In the genomic region with DNA sequence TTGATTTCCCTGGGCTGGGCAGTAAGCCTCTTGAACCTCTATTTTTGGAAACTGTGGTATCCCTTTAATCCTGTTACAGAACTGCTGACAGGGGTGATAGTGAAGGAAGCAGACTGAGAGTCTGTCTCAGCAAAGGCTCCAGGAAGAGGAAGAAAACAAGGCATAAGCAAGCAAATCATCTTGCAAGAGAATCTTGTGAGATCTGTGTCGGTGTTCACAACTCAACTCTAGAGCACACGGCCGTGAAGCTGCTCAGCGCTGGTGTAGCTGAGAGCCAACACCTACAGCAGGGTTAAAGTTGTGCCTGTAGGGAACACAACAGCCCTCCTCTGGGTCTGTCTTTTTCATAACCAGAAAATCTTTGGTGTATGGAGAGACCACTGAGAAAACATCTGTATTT, we compare ENCODE assay signal across 13 mouse cellular contexts.
DNase-seq lines count a peak whose midpoint lies in the region; ATAC-seq lines count a peak whose summit lies in the region.
"Had no signal": no experiment of that assay in that cellular context is flagged by ENCODE, and none has a peak within 500 bp of the region (broad histone marks: within the 10 kb centered on the region; RNA-seq: fewer than 3 reads in every experiment).

No protein-coding gene starts in this region.

- H3K4me1 ChIP-seq in embryonic facial prominence, embryonic 14.5 days (ENCODE audit: control insufficient read depth, insufficient read depth, low read length) = no peaks in the 10 kb centered on the region
- no peaks in the 10 kb centered on the region for H3K4me1 ChIP-seq in embryonic facial prominence, embryonic 10.5 days
- peaks cover 2% of the 10 kb centered on the region; the same call in 1 of the 2 replicates for H3K4me1 ChIP-seq in liver, embryonic 11.5 days (replicated peaks; ENCODE audit: control insufficient read depth, insufficient read depth, low read length)
- peaks cover 4% of the 10 kb centered on the region; the same call in 1 of the 2 replicates for H3K4me1 ChIP-seq in liver, embryonic 12.5 days
- peaks cover 17% of the 10 kb centered on the region for H3K4me1 ChIP-seq in heart, embryonic 16.5 days (ENCODE audit: control insufficient read depth, insufficient read depth, low read length)
- no peaks in the 10 kb centered on the region for H3K4me1 ChIP-seq in intestine, embryonic 16.5 days (ENCODE audit: control insufficient read depth, insufficient read depth, low read length)
- H3K4me1 ChIP-seq: liver, embryonic 15.5 days had no signal

- 0 out of 2 replicates have a peak overlapping the region, but pooled peaks have one; percentile 52 for H3K27ac ChIP-seq in embryonic facial prominence, embryonic 14.5 days (replicated peaks; ENCODE audit: low read depth, low read length)
- no peak overlapping the region for H3K27ac ChIP-seq in embryonic facial prominence, embryonic 10.5 days (replicated peaks)
- peak overlapping the region; percentile 14; the same call in 1 of the 2 replicates for H3K27ac ChIP-seq in liver, embryonic 11.5 days (ENCODE audit: low read depth, low read length)
- no peak overlapping the region for H3K27ac ChIP-seq in liver, embryonic 12.5 days
- H3K27ac ChIP-seq in heart, embryonic 16.5 days (ENCODE audit: low read length) = peak overlapping the region; percentile 81
- H3K27ac ChIP-seq in intestine, embryonic 16.5 days (ENCODE audit: low read length) = no peak overlapping the region
- H3K27ac ChIP-seq: liver, embryonic 15.5 days had no signal

- no peaks in the 10 kb centered on the region for H3K27me3 ChIP-seq in embryonic facial prominence, embryonic 14.5 days (replicated peaks; ENCODE audit: control insufficient read depth, insufficient read depth, low read length)
- no peaks in the 10 kb centered on the region for H3K27me3 ChIP-seq in embryonic facial prominence, embryonic 10.5 days (replicated peaks; ENCODE audit: low read depth, poor library complexity, severe bottlenecking)
- no peaks in the 10 kb centered on the region for H3K27me3 ChIP-seq in liver, embryonic 11.5 days (replicated peaks; ENCODE audit: control insufficient read depth, insufficient read depth, low read length)
- no peaks in the 10 kb centered on the region for H3K27me3 ChIP-seq in liver, embryonic 12.5 days (replicated peaks)
- no peaks in the 10 kb centered on the region for H3K27me3 ChIP-seq in heart, embryonic 16.5 days (ENCODE audit: control insufficient read depth, insufficient read depth, low read length)
- no peaks in the 10 kb centered on the region for H3K27me3 ChIP-seq in intestine, embryonic 16.5 days (replicated peaks; ENCODE audit: control insufficient read depth, insufficient read depth, low read length)
- H3K27me3 ChIP-seq: liver, embryonic 15.5 days had no signal

- DNase-seq in embryonic facial prominence, embryonic 14.5 days (ENCODE audit: low spot score) = no peak
- no peak for DNase-seq in embryonic facial prominence, embryonic 10.5 days (ENCODE audit: low spot score)
- no peak for DNase-seq in liver, embryonic 11.5 days (ENCODE audit: low spot score)
- DNase-seq in left cerebral cortex, adult 11 months (ENCODE audit: low spot score) = no peak
- DNase-seq: adrenal gland, adult 8-10 months; forebrain, postnatal 0 days; kidney, postnatal 25 days had no signal

- H3K9ac ChIP-seq in embryonic facial prominence, embryonic 14.5 days (ENCODE audit: low read depth, low read length) = no peak overlapping the region
- no peak overlapping the region for H3K9ac ChIP-seq in liver, embryonic 11.5 days (ENCODE audit: low read depth, low read length)
- no peak overlapping the region for H3K9ac ChIP-seq in liver, embryonic 12.5 days
- H3K9ac ChIP-seq in heart, embryonic 16.5 days (ENCODE audit: low read length) = peak overlapping the region; percentile 28; the same call in 1 of the 2 replicates
- H3K9ac ChIP-seq in intestine, embryonic 16.5 days (ENCODE audit: low read depth, low read length) = no peak overlapping the region
- H3K9ac ChIP-seq: forebrain, postnatal 0 days; liver, embryonic 15.5 days had no signal

- H3K4me2 ChIP-seq in embryonic facial prominence, embryonic 14.5 days (ENCODE audit: low read depth, low read length) = no peak overlapping the region
- H3K4me2 ChIP-seq in liver, embryonic 11.5 days = no peak overlapping the region
- no peak overlapping the region for H3K4me2 ChIP-seq in liver, embryonic 12.5 days
- H3K4me2 ChIP-seq in heart, embryonic 16.5 days (ENCODE audit: low read depth, low read length) = peak overlapping the region; percentile 20
- no peak overlapping the region for H3K4me2 ChIP-seq in intestine, embryonic 16.5 days (ENCODE audit: low read depth, low read length)
- H3K4me2 ChIP-seq: liver, embryonic 15.5 days had no signal

- no peaks in the 10 kb centered on the region for H3K9me3 ChIP-seq in embryonic facial prominence, embryonic 14.5 days (ENCODE audit: control insufficient read depth, low read length)
- H3K9me3 ChIP-seq in embryonic facial prominence, embryonic 10.5 days = no peaks in the 10 kb centered on the region
- no peaks in the 10 kb centered on the region for H3K9me3 ChIP-seq in liver, embryonic 11.5 days (ENCODE audit: control insufficient read depth, low read length)
- H3K9me3 ChIP-seq in liver, embryonic 12.5 days (replicated peaks) = no peaks in the 10 kb centered on the region
- H3K9me3 ChIP-seq in heart, embryonic 16.5 days (replicated peaks; ENCODE audit: control insufficient read depth, low read length) = no peaks in the 10 kb centered on the region
- no peaks in the 10 kb centered on the region for H3K9me3 ChIP-seq in intestine, embryonic 16.5 days (ENCODE audit: control insufficient read depth, low read length)
- H3K9me3 ChIP-seq: liver, embryonic 15.5 days had no signal

- WGBS in embryonic facial prominence, embryonic 14.5 days = 60% methylated on average over 4 of the region's 4 CpGs
- 91% methylated on average over 4 of the region's 4 CpGs for WGBS in embryonic facial prominence, embryonic 10.5 days
- WGBS in liver, embryonic 11.5 days = 75% methylated on average over 4 of the region's 4 CpGs
- WGBS in liver, embryonic 12.5 days (ENCODE audit: insufficient replicate concordance) = 79% methylated on average over 4 of the region's 4 CpGs
- 15% methylated on average over 4 of the region's 4 CpGs for WGBS in heart, embryonic 16.5 days
- WGBS in intestine, embryonic 16.5 days = 75% methylated on average over 4 of the region's 4 CpGs

- no peak overlapping the region for H3K4me3 ChIP-seq in embryonic facial prominence, embryonic 14.5 days (ENCODE audit: low read depth, low read length)
- H3K4me3 ChIP-seq in embryonic facial prominence, embryonic 10.5 days = no peak overlapping the region
- no peak overlapping the region for H3K4me3 ChIP-seq in liver, embryonic 11.5 days (ENCODE audit: low read depth, low read length)
- H3K4me3 ChIP-seq in liver, embryonic 12.5 days = no peak overlapping the region
- no peak overlapping the region for H3K4me3 ChIP-seq in heart, embryonic 16.5 days (ENCODE audit: low read length)
- no peak overlapping the region for H3K4me3 ChIP-seq in intestine, embryonic 16.5 days (ENCODE audit: low read length)
- H3K4me3 ChIP-seq: liver, embryonic 15.5 days had no signal

- H3K36me3 ChIP-seq in embryonic facial prominence, embryonic 14.5 days (ENCODE audit: control insufficient read depth, insufficient read depth, low read length) = 0 out of 2 replicates have a peak, but pooled peaks cover 14% of the 10 kb centered on the region
- H3K36me3 ChIP-seq in embryonic facial prominence, embryonic 10.5 days (replicated peaks) = peaks cover 18% of the 10 kb centered on the region
- no peaks in the 10 kb centered on the region for H3K36me3 ChIP-seq in liver, embryonic 11.5 days (ENCODE audit: control insufficient read depth, insufficient read depth, low read length)
- peaks cover 20% of the 10 kb centered on the region for H3K36me3 ChIP-seq in liver, embryonic 12.5 days
- H3K36me3 ChIP-seq in heart, embryonic 16.5 days (ENCODE audit: control insufficient read depth, insufficient read depth) = no peaks in the 10 kb centered on the region
- no peaks in the 10 kb centered on the region for H3K36me3 ChIP-seq in intestine, embryonic 16.5 days (ENCODE audit: control insufficient read depth, insufficient read depth, low read length)

- ATAC-seq in embryonic facial prominence, embryonic 14.5 days (ENCODE audit: low read depth) = no peak
- ATAC-seq in liver, embryonic 11.5 days (replicated peaks; ENCODE audit: low FRiP score) = no peak
- no peak for ATAC-seq in liver, embryonic 12.5 days
- ATAC-seq in activated CD4-positive, CD25-positive, alpha-beta regulatory T cell, adult 4 months = peak; percentile 57
- peak; percentile 63 for ATAC-seq in heart, embryonic 16.5 days (replicated peaks; ENCODE audit: extremely low read depth, insufficient read depth, low FRiP score)
- no peak for ATAC-seq in intestine, embryonic 16.5 days
- ATAC-seq: forebrain, postnatal 0 days; intestine, postnatal 0 days had no signal

Comparison
In these comparisons a context has a peak if more than half of its experiments do, and no peak if none do; other contexts are left out.
1. H3K27ac ChIP-seq: peak in embryonic facial prominence, embryonic 14.5 days (single experiment), liver, embryonic 11.5 days (single experiment) and heart, embryonic 16.5 days (single experiment); none in embryonic facial prominence, embryonic 10.5 days (single experiment), liver, embryonic 12.5 days (single experiment) and intestine, embryonic 16.5 days (single experiment).
2. ATAC-seq: peak in activated CD4-positive, CD25-positive, alpha-beta regulatory T cell, adult 4 months (single experiment) and heart, embryonic 16.5 days (single experiment); none in embryonic facial prominence, embryonic 14.5 days (single experiment), liver, embryonic 11.5 days (single experiment), liver, embryonic 12.5 days (single experiment) and intestine, embryonic 16.5 days (single experiment).